ENCODE assay signal across 14 mouse cellular contexts in the genomic region with DNA sequence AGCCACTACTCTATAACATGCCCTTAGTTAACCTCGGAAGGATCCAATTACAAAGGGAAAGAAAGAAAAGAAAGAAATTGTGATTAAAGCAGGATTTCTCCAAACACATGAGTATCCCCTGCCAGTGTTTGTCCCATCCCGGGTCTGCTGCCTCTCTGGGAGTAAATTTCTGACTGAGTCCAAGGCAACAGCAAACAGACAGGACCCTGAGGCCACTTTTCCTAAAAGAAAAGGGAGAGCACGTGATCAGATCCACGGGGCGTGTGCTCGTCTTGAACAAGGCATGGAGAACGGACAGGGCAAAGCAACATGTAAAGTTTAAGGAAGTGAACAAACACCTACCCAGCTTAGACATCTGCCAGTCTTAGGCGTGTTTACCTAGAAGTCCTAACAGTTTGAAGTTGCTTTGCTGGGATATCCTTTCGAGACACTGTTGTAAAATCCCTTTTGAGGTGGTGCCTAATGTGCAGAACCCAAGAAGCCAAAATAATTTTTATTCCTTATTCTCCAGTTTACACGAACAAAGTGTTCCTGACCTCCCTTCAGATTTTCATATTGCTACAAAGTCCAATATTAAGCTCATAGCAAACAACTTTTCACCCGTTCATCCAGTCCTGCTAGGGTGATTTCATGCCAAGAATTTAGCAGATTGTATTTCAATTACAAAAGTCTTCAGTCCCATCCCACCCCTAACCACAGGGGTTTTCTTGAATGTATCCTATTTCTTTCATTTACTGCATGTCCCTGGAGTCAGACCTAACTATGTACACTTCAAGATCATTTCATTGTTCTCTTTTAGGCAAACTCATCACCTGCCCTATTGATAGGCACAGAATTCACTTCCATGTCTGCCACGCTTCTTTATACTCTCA.
DNase-seq lines count a peak whose midpoint lies in the region; ATAC-seq and TF ChIP-seq lines count a peak whose summit lies in the region.
"Had no signal": no experiment of that assay in that cellular context is flagged by ENCODE, and none has a peak within 500 bp of the region (broad histone marks: within the 10 kb centered on the region; RNA-seq: fewer than 3 reads in every experiment).

No protein-coding gene starts in this region.

- TF ChIP-seq CTCF in stomach, postnatal 0 days (IDR thresholded peaks at IDR 0.05; ENCODE audit: low read depth), result no peak

- no peak overlapping the region for H3K9ac ChIP-seq in kidney, embryonic 15.5 days
- H3K9ac ChIP-seq in stomach, embryonic 14.5 days (replicated peaks; ENCODE audit: low read depth, low read length), result no peak overlapping the region
- no peak overlapping the region for H3K9ac ChIP-seq in stomach, postnatal 0 days (ENCODE audit: low read length)
- no peak overlapping the region for H3K9ac ChIP-seq in embryonic facial prominence, embryonic 11.5 days (replicated peaks; ENCODE audit: low read length)
- H3K9ac ChIP-seq: forebrain, embryonic 13.5 days; liver, embryonic 13.5 days had no signal

- WGBS in kidney, embryonic 15.5 days, result 42% methylated on average over 12 of the region's 12 CpGs
- WGBS in stomach, embryonic 14.5 days, result 58% methylated on average over 12 of the region's 12 CpGs
- WGBS in stomach, postnatal 0 days, result 45% methylated on average over 12 of the region's 12 CpGs
- WGBS in embryonic facial prominence, embryonic 11.5 days, result 35% methylated on average over 12 of the region's 12 CpGs

- H3K9me3 ChIP-seq in kidney, embryonic 15.5 days (replicated peaks), result no peaks in the 10 kb centered on the region
- H3K9me3 ChIP-seq in stomach, embryonic 14.5 days (ENCODE audit: control insufficient read depth, low read depth, low read length), result no peaks in the 10 kb centered on the region
- no peaks in the 10 kb centered on the region for H3K9me3 ChIP-seq in stomach, postnatal 0 days (ENCODE audit: control insufficient read depth, low read length)
- no peaks in the 10 kb centered on the region for H3K9me3 ChIP-seq in embryonic facial prominence, embryonic 11.5 days (replicated peaks; ENCODE audit: control insufficient read depth, low read length)
- H3K9me3 ChIP-seq: forebrain, embryonic 13.5 days; liver, embryonic 13.5 days had no signal

- no peak overlapping the region for H3K4me2 ChIP-seq in kidney, embryonic 15.5 days
- no peak overlapping the region for H3K4me2 ChIP-seq in stomach, embryonic 14.5 days (replicated peaks; ENCODE audit: low read depth, low read length)
- H3K4me2 ChIP-seq in stomach, postnatal 0 days (replicated peaks; ENCODE audit: low read depth), result no peak overlapping the region
- no peak overlapping the region for H3K4me2 ChIP-seq in embryonic facial prominence, embryonic 11.5 days (ENCODE audit: low read depth, low read length)
- H3K4me2 ChIP-seq: forebrain, embryonic 13.5 days; liver, embryonic 13.5 days had no signal

- no peak overlapping the region for H3K4me3 ChIP-seq in kidney, embryonic 15.5 days (replicated peaks)
- H3K4me3 ChIP-seq in stomach, embryonic 14.5 days (ENCODE audit: low read depth, low read length), result no peak overlapping the region
- no peak overlapping the region for H3K4me3 ChIP-seq in stomach, postnatal 0 days (ENCODE audit: low read depth, low read length)
- H3K4me3 ChIP-seq in embryonic facial prominence, embryonic 11.5 days (ENCODE audit: low read depth, low read length), result no peak overlapping the region
- H3K4me3 ChIP-seq: forebrain, embryonic 13.5 days; liver, embryonic 13.5 days had no signal

- ATAC-seq in kidney, embryonic 15.5 days (replicated peaks; ENCODE audit: low FRiP score), result peak; percentile 40; the same call in 1 of the 2 replicates
- ATAC-seq in stomach, embryonic 14.5 days (ENCODE audit: insufficient number of reproducible peaks, insufficient read depth, low FRiP score, low read depth), result peak; percentile 14; the same call in 1 of the 2 replicates
- ATAC-seq in stomach, postnatal 0 days (ENCODE audit: low FRiP score, low TSS enrichment), result no peak
- no peak; the same call in 1 of the 2 replicates for ATAC-seq in embryonic facial prominence, embryonic 11.5 days (replicated peaks; ENCODE audit: insufficient number of reproducible peaks, low FRiP score, low TSS enrichment, low read depth)
- no peak for ATAC-seq in activated CD4-positive, CD25-positive, alpha-beta regulatory T cell, adult 4 months
- ATAC-seq: forebrain, embryonic 13.5 days had no signal

- no peaks in the 10 kb centered on the region for H3K27me3 ChIP-seq in kidney, embryonic 15.5 days
- H3K27me3 ChIP-seq in stomach, embryonic 14.5 days (ENCODE audit: control insufficient read depth, insufficient read depth, low read length), result no peaks in the 10 kb centered on the region
- no peaks in the 10 kb centered on the region for H3K27me3 ChIP-seq in stomach, postnatal 0 days (ENCODE audit: control insufficient read depth, insufficient read depth, low read length)
- no peaks in the 10 kb centered on the region for H3K27me3 ChIP-seq in embryonic facial prominence, embryonic 11.5 days (ENCODE audit: control insufficient read depth, insufficient read depth, low read length)
- H3K27me3 ChIP-seq: forebrain, embryonic 13.5 days; liver, embryonic 13.5 days had no signal

- no peak for DNase-seq in kidney, adult 11 months
- no peak for DNase-seq in stomach, postnatal 0 days (ENCODE audit: low spot score)
- peak; percentile 24 for DNase-seq in embryonic facial prominence, embryonic 11.5 days (ENCODE audit: low spot score)
- DNase-seq in testis, postnatal 14 days (ENCODE audit: low spot score), result peak; percentile 6
- DNase-seq: cerebellum, adult 18-20 months; heart, postnatal 36 days; kidney, adult 18-20 months; liver, embryonic 13.5 days; lung, postnatal 36 days; thymus, postnatal 25 days had no signal

- peaks cover 7% of the 10 kb centered on the region; the same call in 1 of the 2 replicates for H3K4me1 ChIP-seq in kidney, embryonic 15.5 days
- H3K4me1 ChIP-seq in stomach, embryonic 14.5 days (ENCODE audit: control insufficient read depth, insufficient read depth, low read length), result no peaks in the 10 kb centered on the region
- H3K4me1 ChIP-seq in stomach, postnatal 0 days (replicated peaks; ENCODE audit: control insufficient read depth, insufficient read depth), result no peaks in the 10 kb centered on the region
- H3K4me1 ChIP-seq in embryonic facial prominence, embryonic 11.5 days (ENCODE audit: control insufficient read depth, insufficient read depth, low read length), result no peaks in the 10 kb centered on the region; the same call in 1 of the 2 replicates
- H3K4me1 ChIP-seq: liver, embryonic 13.5 days had no signal

- no peaks in the 10 kb centered on the region for H3K36me3 ChIP-seq in kidney, embryonic 15.5 days
- H3K36me3 ChIP-seq in stomach, embryonic 14.5 days (ENCODE audit: control insufficient read depth, insufficient read depth, low read length), result no peaks in the 10 kb centered on the region
- no peaks in the 10 kb centered on the region for H3K36me3 ChIP-seq in stomach, postnatal 0 days (ENCODE audit: control insufficient read depth, insufficient read depth, low read length)
- H3K36me3 ChIP-seq in embryonic facial prominence, embryonic 11.5 days (replicated peaks; ENCODE audit: control insufficient read depth, insufficient read depth, low read depth, low read length), result no peaks in the 10 kb centered on the region
- H3K36me3 ChIP-seq: liver, embryonic 13.5 days had no signal

- no peak for TF ChIP-seq EP300 in stomach, postnatal 0 days (optimal IDR thresholded peaks at IDR 0.05)

- no peak overlapping the region for H3K27ac ChIP-seq in kidney, embryonic 15.5 days
- H3K27ac ChIP-seq in stomach, embryonic 14.5 days (ENCODE audit: low read length), result no peak overlapping the region
- H3K27ac ChIP-seq in stomach, postnatal 0 days (replicated peaks), result no peak overlapping the region
- H3K27ac ChIP-seq in embryonic facial prominence, embryonic 11.5 days (replicated peaks; ENCODE audit: low read depth, low read length), result no peak overlapping the region
- H3K27ac ChIP-seq: forebrain, embryonic 13.5 days; liver, embryonic 13.5 days had no signal

Comparison
In these comparisons a context has a peak if more than half of its experiments do, and no peak if none do; other contexts are left out.
1. ATAC-seq: peak in kidney, embryonic 15.5 days (single experiment) and stomach, embryonic 14.5 days (single experiment); none in stomach, postnatal 0 days (single experiment), embryonic facial prominence, embryonic 11.5 days (single experiment) and activated CD4-positive, CD25-positive, alpha-beta regulatory T cell, adult 4 months (single experiment).
2. DNase-seq: peak in embryonic facial prominence, embryonic 11.5 days (single experiment) and testis, postnatal 14 days (single experiment); none in kidney, adult 11 months (single experiment) and stomach, postnatal 0 days (single experiment).